Mouse (Mus musculus) sigmoid colon, adult 10 weeks (tissue): ENCODE results near the gene Zfp853. TPM values are rescaled to one million over a fixed set of nuclear protein-coding genes. Genes with fewer than 3 reads are reported as not detected.

ENCODE experiments used
- polyA plus RNA-seq: library from polyadenylated mRNA; stranded (reverse); fragments of 350-450 nt; fragmentation: Illumina TruSeq; extraction: RNeasy Lipid Tissue Mini Kit (QIAGEN cat#74804); gene quantifications from one replicate; pipeline ENCODE4 v1.2.3, GENCODE M21; 2014; ENCODE audit warnings: low read depth, low replicate concordance

Gene Zfp853
- polyA plus RNA-seq, result not detected

GRCm38 (mm10) chr5:143293404-143293803, at the start of gene Zfp853:
Gene Zfp853, minus strand, starts transcription at chr5:143293623.

GRCm38 (mm10) chr5:143328690-143329495, 35.5 kb upstream of the Zfp853 start, which contains the start of gene Zdhhc4:
Gene Zdhhc4, minus strand, starts transcription at chr5:143329256.

GRCm38 (mm10) chr5:143314730-143315513, 21.5 kb upstream of the Zfp853 start, which contains the start of gene E130309D02Rik:
Gene E130309D02Rik, minus strand, starts transcription at chr5:143315360.

GRCm38 (mm10) chr5:143269363-143270150, 23.9 kb downstream of the Zfp853 start, which contains the start of gene Zfp316:
Gene Zfp316, minus strand, starts transcription at chr5:143270022.

Other genes starting within 250 kb of the Zfp853 start
- gene Rnf216, start 180.6 kb downstream of the Zfp853 start, polyA plus RNA-seq, result 31.6 TPM
- gene Olfr718-ps1, start 146.0 kb downstream of the Zfp853 start, polyA plus RNA-seq, result not detected
- gene Rbak, start 112.8 kb downstream of the Zfp853 start, polyA plus RNA-seq, result 13.3 TPM
- not detected for gene Spdye4b, start 112.6 kb downstream of the Zfp853 start, polyA plus RNA-seq
- gene Spdye4a, start 66.7 kb downstream of the Zfp853 start, polyA plus RNA-seq, result not detected
- 8.5 TPM for gene Zfp12, start 58.5 kb downstream of the Zfp853 start, polyA plus RNA-seq
- gene Zfp316, start 23.6 kb downstream of the Zfp853 start, polyA plus RNA-seq, result 0.79 TPM
- gene E130309D02Rik, start 21.7 kb upstream of the Zfp853 start, polyA plus RNA-seq, result 1.2 TPM
- 6.9 TPM for gene Zdhhc4, start 35.6 kb upstream of the Zfp853 start, polyA plus RNA-seq
- not detected for gene Grid2ip, start 63.7 kb upstream of the Zfp853 start, polyA plus RNA-seq
- 158 TPM for gene Kdelr2, start 110.2 kb upstream of the Zfp853 start, polyA plus RNA-seq
- gene Daglb, start 171.0 kb upstream of the Zfp853 start, polyA plus RNA-seq, result 1.5 TPM
- 578 TPM for gene Rac1, start 234.4 kb upstream of the Zfp853 start, polyA plus RNA-seq